Mouse (Mus musculus) ovary, adult 18-20 months (tissue): Measurements from ENCODE around the gene Msh3.
"Not testable (repeated sequence)": the region's sequence is repeated elsewhere in the genome, so short reads cannot be mapped to it uniquely, and the experiment has no call there.

ENCODE experiments used
- DNase-seq: peaks from one replicate; pipeline ENCODE4 v3.0.0; 2022; ENCODE audit warnings: low spot score, mixed read lengths

Gene Msh3

DNA sequence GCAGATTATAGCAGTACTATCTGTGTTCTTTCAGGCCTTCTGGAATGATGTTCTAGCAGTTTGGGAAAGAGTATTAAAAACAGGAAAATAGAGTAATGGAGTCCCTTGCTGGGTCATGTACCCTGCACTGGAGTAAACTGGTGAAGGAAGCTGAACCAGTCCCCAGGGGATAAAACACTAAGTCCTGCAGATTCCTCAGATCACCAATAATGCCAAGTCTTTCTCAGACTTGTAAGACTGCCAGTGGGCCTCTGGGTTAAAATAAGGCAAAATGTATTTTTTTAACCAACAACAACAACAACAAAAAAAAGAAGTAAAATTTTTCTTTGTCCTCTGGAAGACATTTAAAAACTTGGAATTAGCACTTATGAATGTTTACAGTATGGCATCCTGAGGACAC, 102.5 kb downstream of the Msh3 start:
- DNase-seq, result no peak

DNA sequence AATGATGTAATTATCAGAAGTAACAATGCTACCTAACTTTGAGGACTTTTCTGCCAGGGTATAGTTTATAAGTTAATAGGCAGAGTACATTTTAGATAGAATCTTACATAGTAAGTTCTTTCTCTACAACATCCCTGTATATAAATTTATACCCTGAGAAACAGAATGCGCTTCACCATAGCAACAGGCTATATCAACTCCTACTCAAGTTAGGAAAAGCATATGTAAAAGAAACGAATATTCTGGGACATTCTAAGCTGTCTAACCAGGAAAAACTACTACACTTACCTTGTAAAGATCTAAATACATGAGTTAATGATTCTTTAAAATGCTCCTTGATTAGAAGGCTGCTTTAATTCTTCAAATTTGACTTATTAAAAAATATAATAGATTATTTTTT, 107.2 kb downstream of the Msh3 start:
- no peak for DNase-seq

DNA sequence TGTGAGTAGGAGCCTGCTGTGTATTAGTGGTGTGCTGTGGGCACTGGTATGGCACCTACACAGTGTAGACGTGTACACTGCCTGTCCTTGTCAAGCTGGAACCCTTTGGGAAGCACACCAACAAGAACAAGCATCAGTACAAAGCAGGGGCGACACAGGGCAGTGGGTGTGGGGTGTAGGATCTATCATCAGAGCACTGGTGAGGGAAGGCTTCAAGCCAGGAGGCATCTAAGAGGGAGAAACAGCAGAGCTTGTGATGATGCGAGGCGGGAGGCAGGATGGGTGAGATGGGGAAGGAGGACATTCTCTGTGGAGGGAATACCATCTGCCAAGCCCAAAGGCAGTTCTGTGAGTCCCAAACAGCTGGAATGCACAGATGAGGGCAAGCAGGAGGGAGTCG, 107.8 kb downstream of the Msh3 start:
- DNase-seq, result no peak

DNA sequence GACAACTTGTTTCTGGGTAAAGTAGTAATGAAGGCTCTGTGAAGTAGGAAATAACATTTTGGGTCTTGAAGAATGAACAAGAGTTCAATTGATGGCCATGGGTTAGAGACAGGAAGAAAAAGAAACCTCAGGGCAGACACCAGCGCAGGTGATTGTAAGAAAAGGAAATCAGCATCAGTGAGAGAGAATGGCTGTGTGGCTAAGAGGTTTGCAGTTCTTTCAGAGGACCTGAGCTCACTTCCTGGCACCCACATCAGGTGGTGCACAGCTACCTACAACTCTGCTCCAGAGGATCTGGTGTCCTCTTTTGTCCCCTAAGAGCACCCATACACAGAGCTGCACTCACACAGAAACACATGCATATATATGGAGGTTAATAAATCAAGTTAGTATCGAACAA, 110.1 kb downstream of the Msh3 start:
- DNase-seq, result no peak

DNA sequence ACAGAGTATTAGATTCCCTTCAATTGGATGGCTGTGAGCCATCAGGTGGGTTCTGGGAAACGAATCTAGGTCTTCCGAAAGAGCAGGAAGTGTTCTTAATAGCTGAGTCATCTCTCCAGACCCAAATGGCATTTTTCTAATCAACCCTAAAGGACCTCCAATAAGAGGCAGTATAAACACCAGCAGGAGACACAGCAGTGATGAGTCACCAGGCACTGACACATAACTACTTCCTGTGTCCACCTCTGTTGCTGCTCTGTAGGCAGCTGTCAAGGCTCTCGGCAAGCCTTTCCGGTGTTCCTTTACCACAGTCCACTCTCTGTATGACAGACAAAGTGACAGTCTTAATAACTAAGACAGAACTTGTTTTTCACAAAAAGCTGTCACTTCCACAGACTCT, 113.4 kb downstream of the Msh3 start:
- DNase-seq, result no peak

DNA sequence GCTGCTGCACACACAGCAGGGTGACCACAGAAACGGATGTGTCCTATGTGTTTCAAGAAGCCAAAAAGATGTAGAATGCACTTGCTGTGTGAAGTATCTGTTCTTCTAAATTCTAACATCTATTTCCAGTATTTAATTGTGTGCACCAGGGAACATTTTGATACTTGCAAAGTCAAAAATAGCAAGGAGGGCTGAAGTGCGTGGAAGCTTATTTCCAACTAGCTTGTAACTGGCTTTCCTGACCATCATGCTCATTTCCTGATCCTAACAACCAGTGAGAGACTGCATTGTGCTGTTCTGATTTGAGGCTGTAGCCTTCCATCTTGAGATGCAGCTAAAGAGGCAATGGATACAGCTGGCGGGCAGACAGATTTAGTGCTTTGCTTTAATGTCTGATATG, 116.9 kb downstream of the Msh3 start:
- no peak for DNase-seq

DNA sequence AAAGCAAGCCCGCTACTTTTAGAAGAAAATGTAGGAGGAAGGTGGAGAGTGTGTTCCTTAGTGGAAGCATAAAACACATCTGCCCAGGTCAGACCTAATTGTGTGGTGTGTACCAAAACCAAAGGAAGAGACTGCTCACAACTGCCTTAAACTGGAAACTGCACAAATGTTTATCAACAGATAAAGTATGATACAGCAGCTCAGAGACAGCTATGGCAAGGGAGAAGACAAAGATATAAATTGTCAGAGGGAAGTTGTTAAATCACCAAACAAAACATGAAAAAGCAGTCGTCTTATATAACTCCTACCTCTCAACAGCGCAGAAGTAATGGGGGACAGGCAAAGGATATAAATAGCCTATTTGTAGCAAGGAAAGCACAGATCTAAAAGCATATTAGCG, 117.8 kb downstream of the Msh3 start:
- DNase-seq, result no peak

GRCm38 (mm10) chr13:92232076-92232938, 122.5 kb downstream of the Msh3 start:
- DNase-seq, result no peak

GRCm38 (mm10) chr13:92228037-92228436, 126.8 kb downstream of the Msh3 start:
- no peak for DNase-seq

DNA sequence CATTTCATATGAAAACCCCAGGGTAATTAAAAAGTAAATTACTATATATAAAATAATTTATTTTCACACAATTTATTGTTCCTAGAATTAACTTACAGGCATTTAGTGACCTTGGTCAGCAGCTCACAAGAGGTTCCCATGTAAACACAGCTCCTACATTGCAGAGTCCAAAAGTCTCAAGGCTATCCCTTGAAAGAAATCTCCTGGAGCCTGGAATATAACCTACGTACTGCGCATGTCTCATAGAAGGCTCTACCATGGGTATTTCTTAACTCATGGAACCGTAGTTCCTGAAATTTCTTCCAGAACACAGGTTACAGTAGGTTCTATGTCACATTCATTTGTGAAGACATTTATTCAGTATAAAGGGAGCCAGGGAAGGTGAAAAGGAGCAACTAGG, 131.2 kb downstream of the Msh3 start:
- DNase-seq, result no peak

- no peak for DNase-seq
Measured at GRCm38 (mm10) chr13:92222763-92223162, 132.0 kb downstream of the Msh3 start.

GRCm38 (mm10) chr13:92219774-92220173, 135.0 kb downstream of the Msh3 start:
- DNase-seq, result no peak

GRCm38 (mm10) chr13:92217216-92217615, 137.6 kb downstream of the Msh3 start:
- no peak for DNase-seq

GRCm38 (mm10) chr13:92196860-92197259, 157.9 kb downstream of the Msh3 start:
- no peak for DNase-seq

DNA sequence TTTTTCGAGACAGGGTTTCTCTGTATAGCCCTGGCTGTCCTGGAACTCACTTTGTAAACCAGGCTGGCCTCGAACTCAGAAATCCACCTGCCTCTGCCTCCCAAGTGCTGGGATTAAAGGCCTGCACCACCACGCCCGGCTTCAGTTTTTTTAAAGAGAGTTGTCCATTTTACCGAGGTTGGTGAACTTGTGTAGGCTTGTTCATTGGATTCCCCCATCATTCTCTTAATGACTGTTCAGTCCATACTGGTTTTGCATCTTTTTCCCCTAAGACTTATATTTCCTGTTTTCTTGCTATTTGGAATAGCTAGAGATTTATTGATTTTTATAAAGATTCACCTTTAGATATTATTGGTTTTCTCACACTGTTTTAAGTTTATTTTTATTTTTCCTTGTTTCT, 161.0 kb downstream of the Msh3 start:
- DNase-seq, result not testable (repeated sequence)

DNA sequence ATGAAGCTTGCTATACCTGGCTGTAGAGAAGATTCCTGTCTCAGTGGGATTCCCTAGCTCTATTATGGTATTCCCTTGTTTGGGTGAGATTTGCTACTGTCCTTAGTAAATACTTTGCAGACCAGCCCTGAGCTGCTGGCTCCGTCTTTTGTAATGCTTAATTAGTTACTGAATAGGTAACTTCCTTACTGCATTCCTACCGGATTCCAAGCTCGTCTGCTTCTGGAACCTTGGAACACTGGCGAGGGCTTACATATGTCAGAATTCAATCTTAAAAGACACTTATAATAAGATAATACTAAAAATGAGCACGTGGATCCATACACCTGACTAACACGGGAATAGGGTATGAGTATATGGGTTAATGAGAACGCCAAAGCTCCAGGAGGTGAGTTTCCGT, 182.1 kb downstream of the Msh3 start:
- DNase-seq, result not testable (repeated sequence)
